Mouse (Mus musculus) intestine, embryonic 16.5 days (tissue): ENCODE measurements around the gene Trpm5. TPM values are rescaled to one million over a fixed set of nuclear protein-coding genes. Genes with fewer than 3 reads are reported as not detected.

Source experiments
- ATAC-seq: fragments of 200-750 bp; cut with Nextera tagmentation; 2 replicates; pipeline ENCODE4 v1.8.0; 2017; ENCODE audit warnings: moderate TSS enrichment, moderate library complexity
- H3K27ac ChIP-seq: fragments of 300-500 bp; sonication (generic); 2 replicates; pipeline ENCODE4 v1.5.1; 2014; ENCODE audit warnings: mild to moderate bottlenecking, low read length
- H3K27me3 ChIP-seq: fragments of 300-500 bp; sonication (generic); replicated peaks from 2 replicates; pipeline ENCODE4 v1.6.1; 2014; ENCODE audit warnings: low read length, control low read depth, mixed read lengths; ENCODE audit not compliant: control insufficient read depth, insufficient read depth
- H3K36me3 ChIP-seq: fragments of 300-500 bp; sonication (generic); 2 replicates; pipeline ENCODE4 v1.6.1; 2014; ENCODE audit warnings: low read length, control low read depth; ENCODE audit not compliant: control insufficient read depth, insufficient read depth
- H3K4me1 ChIP-seq: fragments of 300-500 bp; sonication (generic); 2 replicates; pipeline ENCODE4 v1.6.1; 2014; ENCODE audit warnings: low read length, control low read depth, mixed read lengths; ENCODE audit not compliant: control insufficient read depth, insufficient read depth
- H3K4me2 ChIP-seq: fragments of 300-500 bp; sonication (generic); 2 replicates; pipeline ENCODE4 v1.6.1; 2014; ENCODE audit warnings: low read depth, low read length, control low read depth
- H3K4me3 ChIP-seq: fragments of 300-500 bp; sonication (generic); 2 replicates; pipeline ENCODE4 v1.5.1; 2014; ENCODE audit warnings: mild to moderate bottlenecking, low read length
- H3K9ac ChIP-seq: fragments of 300-500 bp; sonication (generic); 2 replicates; pipeline ENCODE4 v1.6.1; 2014; ENCODE audit warnings: low read depth, low read length
- H3K9me3 ChIP-seq: fragments of 300-500 bp; sonication (generic); 2 replicates; pipeline ENCODE4 v1.6.1; 2016; ENCODE audit warnings: low read length, control low read depth; ENCODE audit not compliant: control insufficient read depth
- WGBS: fragments of 180-500 bp; shearing (Covaris S2); extraction: QIAGEN DNeasy Blood & Tissue Kit; methylation state at CpG from one replicate; pipeline ENCODE4 v1.1.7; 2014; 5-methylcytosine and 5-hydroxymethylcytosine counted together
- polyA plus RNA-seq: library from polyadenylated mRNA; unstranded; fragments of >200 nt; fragmentation: Nextera tagmentation; extraction: Ambion mirVana; gene quantifications from 2 replicates; pipeline ENCODE4 v1.2.1, GENCODE M21; 2015

Trpm5 gene
- polyA plus RNA-seq, 1 experiment from 2014 or later = 7.9 TPM

GRCm38 (mm10) chr7:143122191-143122590 is 27.7 kb upstream of the Trpm5 start:
- Histone ChIP-seq H3K9me3 (no peaks in the 10 kb centered on the region), H3K4me1 (peaks cover 43% of the 10 kb centered on the region), H3K27me3 (no peaks in the 10 kb centered on the region), H3K4me3 (no peak overlapping the region), H3K9ac (no peak overlapping the region), H3K36me3 (no peaks in the 10 kb centered on the region), H3K4me2 (no peak overlapping the region), H3K27ac (peak overlapping the region; percentile 78)
- WGBS = 57% methylated on average over 5 of the region's 5 CpGs
- peak; percentile 81 for ATAC-seq

GRCm38 (mm10) chr7:143119826-143120225 is 25.4 kb upstream of the Trpm5 start:
- 74% methylated on average over 3 of the region's 3 CpGs for WGBS
- no peak for ATAC-seq
- no peaks in the 10 kb centered on the region for H3K9me3 ChIP-seq
- peak overlapping the region; percentile 55 for H3K27ac ChIP-seq
- no peaks in the 10 kb centered on the region for H3K36me3 ChIP-seq
- 0 out of 2 replicates have a peak overlapping the region, but pooled peaks have one; percentile 38 for H3K9ac ChIP-seq
- no peak overlapping the region for H3K4me2 ChIP-seq
- H3K27me3 ChIP-seq = no peaks in the 10 kb centered on the region
- peaks cover 41% of the 10 kb centered on the region for H3K4me1 ChIP-seq
- H3K4me3 ChIP-seq = no peak overlapping the region

GRCm38 (mm10) chr7:143119407-143119806 is 25.0 kb upstream of the Trpm5 start:
- ATAC-seq = no peak
- Histone ChIP-seq H3K27ac (peak overlapping the region; percentile 55), H3K4me1 (peaks cover 37% of the 10 kb centered on the region), H3K36me3 (no peaks in the 10 kb centered on the region), H3K9me3 (no peaks in the 10 kb centered on the region), H3K27me3 (no peaks in the 10 kb centered on the region), H3K4me2 (no peak overlapping the region), H3K9ac (no peak overlapping the region), H3K4me3 (no peak overlapping the region)
- WGBS = 50% methylated on average over 1 of the region's 1 CpGs

GRCm38 (mm10) chr7:143116521-143116920 is 22.1 kb upstream of the Trpm5 start:
- Histone ChIP-seq H3K4me1 (peaks cover 26% of the 10 kb centered on the region), H3K4me3 (no peak overlapping the region), H3K36me3 (no peaks in the 10 kb centered on the region), H3K9me3 (peaks cover 3% of the 10 kb centered on the region; the same call in 1 of the 2 replicates), H3K27ac (no peak overlapping the region), H3K27me3 (no peaks in the 10 kb centered on the region), H3K9ac (no peak overlapping the region), H3K4me2 (no peak overlapping the region)
- 84% methylated on average over 5 of the region's 5 CpGs for WGBS
- ATAC-seq = no peak

- Histone ChIP-seq H3K4me1 (peaks cover 24% of the 10 kb centered on the region), H3K4me2 (no peak overlapping the region), H3K27me3 (no peaks in the 10 kb centered on the region), H3K27ac (no peak overlapping the region), H3K9ac (no peak overlapping the region), H3K36me3 (no peaks in the 10 kb centered on the region), H3K9me3 (peaks cover 3% of the 10 kb centered on the region; the same call in 1 of the 2 replicates), H3K4me3 (no peak overlapping the region)
- no peak for ATAC-seq
Observed at GRCm38 (mm10) chr7:143114773-143115172, 20.3 kb upstream of the Trpm5 start.

GRCm38 (mm10) chr7:143112395-143112794 is 18.0 kb upstream of the Trpm5 start:
- Histone ChIP-seq H3K36me3 (no peaks in the 10 kb centered on the region), H3K27ac (no peak overlapping the region), H3K4me2 (no peak overlapping the region), H3K4me3 (no peak overlapping the region), H3K9me3 (peaks cover 3% of the 10 kb centered on the region; the same call in 1 of the 2 replicates), H3K9ac (no peak overlapping the region), H3K27me3 (peaks cover 16% of the 10 kb centered on the region), H3K4me1 (peaks cover 17% of the 10 kb centered on the region)
- no peak for ATAC-seq
- 21% methylated on average over 1 of the region's 1 CpGs for WGBS

- H3K4me2 ChIP-seq = no peak overlapping the region
- peaks cover 23% of the 10 kb centered on the region for H3K27me3 ChIP-seq
- H3K27ac ChIP-seq = no peak overlapping the region
- 57% methylated on average over 4 of the region's 4 CpGs for WGBS
- peaks cover 24% of the 10 kb centered on the region for H3K4me1 ChIP-seq
- H3K36me3 ChIP-seq = no peaks in the 10 kb centered on the region
- H3K4me3 ChIP-seq = no peak overlapping the region
- ATAC-seq = peak; percentile 41; the same call in 1 of the 2 replicates
- no peak overlapping the region for H3K9ac ChIP-seq
- H3K9me3 ChIP-seq = peaks cover 3% of the 10 kb centered on the region; the same call in 1 of the 2 replicates
Observed at GRCm38 (mm10) chr7:143111719-143112118, 17.3 kb upstream of the Trpm5 start.

- ATAC-seq = peak; percentile 26; the same call in 1 of the 2 replicates
- no peak overlapping the region for H3K4me3 ChIP-seq
- 53% methylated on average over 1 of the region's 1 CpGs for WGBS
Observed at GRCm38 (mm10) chr7:143110803-143111202, 16.4 kb upstream of the Trpm5 start.

GRCm38 (mm10) chr7:143109696-143110095 is 15.3 kb upstream of the Trpm5 start:
- H3K9ac ChIP-seq = no peak overlapping the region
- ATAC-seq = no peak
- no peak overlapping the region for H3K4me3 ChIP-seq
- peaks cover 26% of the 10 kb centered on the region for H3K4me1 ChIP-seq
- no peaks in the 10 kb centered on the region for H3K36me3 ChIP-seq
- no peak overlapping the region for H3K4me2 ChIP-seq
- peaks cover 29% of the 10 kb centered on the region for H3K27me3 ChIP-seq
- peaks cover 3% of the 10 kb centered on the region; the same call in 1 of the 2 replicates for H3K9me3 ChIP-seq
- no peak overlapping the region for H3K27ac ChIP-seq
- 66% methylated on average over 3 of the region's 3 CpGs for WGBS

More at GRCm38 (mm10) chr7:143110803-143111202, 16.4 kb upstream of the Trpm5 start:
- Histone ChIP-seq H3K27ac (no peak overlapping the region), H3K27me3 (peaks cover 29% of the 10 kb centered on the region), H3K9ac (no peak overlapping the region; the same call in 1 of the 2 replicates), H3K36me3 (no peaks in the 10 kb centered on the region), H3K9me3 (peaks cover 3% of the 10 kb centered on the region; the same call in 1 of the 2 replicates), H3K4me2 (no peak overlapping the region), H3K4me1 (peaks cover 26% of the 10 kb centered on the region)
